In genomic region chr5:33996694-33997045, GRCm38 (mm10) we compare ENCODE assay signal across 9 mouse cellular contexts. TPM values are rescaled to one million over a fixed set of nuclear protein-coding genes. Genes with fewer than 3 reads are reported as not detected.
DNase-seq lines count a peak whose midpoint lies in the region; ATAC-seq lines count a peak whose summit lies in the region.
"Had no signal": no experiment of that assay in that cellular context is flagged by ENCODE, and none has a peak within 500 bp of the region (broad histone marks: within the 10 kb centered on the region; RNA-seq: fewer than 3 reads in every experiment).

No protein-coding gene starts in this region.

- intact Hi-C loops in left cerebral cortex, postnatal 10 days (cut with DNase I): no loop called here

- peak overlapping the region; percentile 100 for H3K4me2 ChIP-seq in kidney, embryonic 15.5 days
- peak overlapping the region; percentile 96 for H3K4me2 ChIP-seq in embryonic facial prominence, embryonic 11.5 days (ENCODE audit: low read depth, low read length)
- peak overlapping the region; percentile 63 for H3K4me2 ChIP-seq in hindbrain, embryonic 14.5 days (replicated peaks)
- H3K4me2 ChIP-seq in midbrain, embryonic 14.5 days (ENCODE audit: low read length): peak overlapping the region; percentile 64

- peak overlapping the region; percentile 55 for H3K4me3 ChIP-seq in kidney, embryonic 15.5 days (replicated peaks)
- peak overlapping the region; percentile 63 for H3K4me3 ChIP-seq in embryonic facial prominence, embryonic 11.5 days (ENCODE audit: low read depth, low read length)
- H3K4me3 ChIP-seq in hindbrain, embryonic 14.5 days (replicated peaks; ENCODE audit: low read length): peak overlapping the region; percentile 66
- H3K4me3 ChIP-seq in midbrain, embryonic 14.5 days (replicated peaks; ENCODE audit: low read depth, low read length): peak overlapping the region; percentile 85

- under 1% methylated on average over 55 of the region's 55 CpGs for WGBS in kidney, embryonic 15.5 days
- WGBS in embryonic facial prominence, embryonic 11.5 days: 0% methylated on average over 54 of the region's 55 CpGs
- WGBS in hindbrain, embryonic 14.5 days: 1% methylated on average over 35 of the region's 55 CpGs
- WGBS in midbrain, embryonic 14.5 days: 0% methylated on average over 54 of the region's 55 CpGs

- no peak overlapping the region for H3K27ac ChIP-seq in kidney, embryonic 15.5 days
- 0 out of 2 replicates have a peak overlapping the region, but pooled peaks have one; percentile 28 for H3K27ac ChIP-seq in embryonic facial prominence, embryonic 11.5 days (replicated peaks; ENCODE audit: low read depth, low read length)
- H3K27ac ChIP-seq in hindbrain, embryonic 14.5 days: peak overlapping the region; percentile 99
- peak overlapping the region; percentile 97 for H3K27ac ChIP-seq in midbrain, embryonic 14.5 days (replicated peaks; ENCODE audit: low read depth, low read length)
- H3K27ac ChIP-seq: macrophage had no signal

- H3K9me3 ChIP-seq in kidney, embryonic 15.5 days (replicated peaks): no peaks in the 10 kb centered on the region
- H3K9me3 ChIP-seq in embryonic facial prominence, embryonic 11.5 days (replicated peaks; ENCODE audit: control insufficient read depth, low read length): no peaks in the 10 kb centered on the region
- H3K9me3 ChIP-seq in hindbrain, embryonic 14.5 days (ENCODE audit: control insufficient read depth, low read length): no peaks in the 10 kb centered on the region
- no peaks in the 10 kb centered on the region for H3K9me3 ChIP-seq in midbrain, embryonic 14.5 days (ENCODE audit: control insufficient read depth, low read length)

- no peak; the same call in 1 of the 2 replicates for ATAC-seq in kidney, embryonic 15.5 days (replicated peaks; ENCODE audit: low FRiP score)
- peak; percentile 15; the same call in 1 of the 2 replicates for ATAC-seq in embryonic facial prominence, embryonic 11.5 days (replicated peaks; ENCODE audit: insufficient number of reproducible peaks, low FRiP score, low TSS enrichment, low read depth)
- peak; percentile 14 for ATAC-seq in hindbrain, embryonic 14.5 days (ENCODE audit: low FRiP score)
- ATAC-seq in midbrain, embryonic 14.5 days (ENCODE audit: low FRiP score, low TSS enrichment): peak; percentile 40; the same call in 1 of the 2 replicates

- H3K4me1 ChIP-seq in kidney, embryonic 15.5 days: peaks cover 31% of the 10 kb centered on the region
- peaks cover 9% of the 10 kb centered on the region for H3K4me1 ChIP-seq in embryonic facial prominence, embryonic 11.5 days (ENCODE audit: control insufficient read depth, insufficient read depth, low read length)
- H3K4me1 ChIP-seq in hindbrain, embryonic 14.5 days (replicated peaks; ENCODE audit: control insufficient read depth, insufficient read depth, low read length): peaks cover 25% of the 10 kb centered on the region
- H3K4me1 ChIP-seq in midbrain, embryonic 14.5 days (ENCODE audit: control insufficient read depth, insufficient read depth, low read length): peaks cover 29% of the 10 kb centered on the region

- H3K36me3 ChIP-seq in kidney, embryonic 15.5 days: no peaks in the 10 kb centered on the region
- no peaks in the 10 kb centered on the region for H3K36me3 ChIP-seq in embryonic facial prominence, embryonic 11.5 days (replicated peaks; ENCODE audit: control insufficient read depth, insufficient read depth, low read depth, low read length)
- peaks cover 31% of the 10 kb centered on the region for H3K36me3 ChIP-seq in hindbrain, embryonic 14.5 days (replicated peaks; ENCODE audit: control insufficient read depth, insufficient read depth)
- peaks cover 16% of the 10 kb centered on the region for H3K36me3 ChIP-seq in midbrain, embryonic 14.5 days (ENCODE audit: control insufficient read depth, insufficient read depth, low read length)

- DNase-seq in kidney, postnatal 14 days: no peak
- DNase-seq in embryonic facial prominence, embryonic 11.5 days (ENCODE audit: low spot score): no peak
- no peak for DNase-seq in hindbrain, embryonic 14.5 days (ENCODE audit: low spot score)
- no peak for DNase-seq in midbrain, embryonic 14.5 days
- DNase-seq in left cerebral cortex, postnatal 10 days (ENCODE audit: extremely low spot score in 1 of 2, low spot score in 2 of 2): no peak
- DNase-seq in c-Kit-positive CD71-positive TER-119-positive erythroid progenitor cells, embryonic 14.5 days (ENCODE audit: low spot score): no peak
- DNase-seq in embryo, embryonic 11 days: no peak

- H3K9ac ChIP-seq in kidney, embryonic 15.5 days: peak overlapping the region; percentile 47
- peak overlapping the region; percentile 57 for H3K9ac ChIP-seq in embryonic facial prominence, embryonic 11.5 days (replicated peaks; ENCODE audit: low read length)
- peak overlapping the region; percentile 85 for H3K9ac ChIP-seq in hindbrain, embryonic 14.5 days
- H3K9ac ChIP-seq in midbrain, embryonic 14.5 days (replicated peaks; ENCODE audit: low read length): peak overlapping the region; percentile 88

- peaks cover 69% of the 10 kb centered on the region for H3K27me3 ChIP-seq in kidney, embryonic 15.5 days
- peaks cover 46% of the 10 kb centered on the region for H3K27me3 ChIP-seq in embryonic facial prominence, embryonic 11.5 days (ENCODE audit: control insufficient read depth, insufficient read depth, low read length)
- H3K27me3 ChIP-seq in hindbrain, embryonic 14.5 days (ENCODE audit: control insufficient read depth, insufficient read depth, low read length): no peaks in the 10 kb centered on the region
- H3K27me3 ChIP-seq in midbrain, embryonic 14.5 days (ENCODE audit: control insufficient read depth, insufficient read depth, low read length): no peaks in the 10 kb centered on the region

RNA-seq across cellular contexts. Expression of gene Nat8l, which starts 0.9 kb away (rescaled TPM):
- 0.28 and 0.39 TPM in 2 replicates for polyA plus RNA-seq in kidney, embryonic 15.5 days (2015; fragmentation: Nextera tagmentation; extraction: Ambion mirVana)
- polyA plus RNA-seq in embryonic facial prominence, embryonic 11.5 days (2014; fragmentation: Nextera tagmentation; extraction: Ambion mirVana): 0.26 and 0.36 TPM in 2 replicates
- 3.9 and 4.5 TPM in 2 replicates for polyA plus RNA-seq in hindbrain, embryonic 14.5 days (2014; fragmentation: Nextera tagmentation; extraction: Ambion mirVana)
- polyA plus RNA-seq in midbrain, embryonic 14.5 days (2014; fragmentation: Nextera tagmentation; extraction: Ambion mirVana): 3.2 and 4.8 TPM in 2 replicates
- total RNA-seq in left cerebral cortex, postnatal 10 days (2021): 10 to 100 TPM; 76.4 to 77.9 TPM

RNA-seq across cellular contexts. Expression of gene Gm1673, which starts 13.4 kb away (rescaled TPM):
- 105 TPM in 2 replicates for polyA plus RNA-seq in kidney, embryonic 15.5 days (2015; fragmentation: Nextera tagmentation; extraction: Ambion mirVana)
- polyA plus RNA-seq in embryonic facial prominence, embryonic 11.5 days (2014; fragmentation: Nextera tagmentation; extraction: Ambion mirVana): 164 and 166 TPM in 2 replicates
- 425 and 498 TPM in 2 replicates for polyA plus RNA-seq in hindbrain, embryonic 14.5 days (2014; fragmentation: Nextera tagmentation; extraction: Ambion mirVana)
- 456 and 786 TPM in 2 replicates for polyA plus RNA-seq in midbrain, embryonic 14.5 days (2014; fragmentation: Nextera tagmentation; extraction: Ambion mirVana)
- total RNA-seq in left cerebral cortex, postnatal 10 days (2021): 100 to 1,000 TPM; 144 to 149 TPM
